Mouse (Mus musculus) myocyte (in vitro differentiated cells): ENCODE measurements around the gene Ankrd31.

Experiments used
- CEBPB ChIP-seq: IDR thresholded peaks from 2 replicates; pipeline ENCODE4 v1.6.1; 2011; ENCODE audit warnings: mild to moderate bottlenecking, moderate library complexity; ENCODE audit not compliant: poor library complexity, insufficient read depth, severe bottlenecking
- E2F4 ChIP-seq: IDR thresholded peaks from one replicate; pipeline ENCODE4 v1.6.1; 2011; ENCODE audit warnings: mild to moderate bottlenecking, control low read depth, moderate library complexity; ENCODE audit not compliant: insufficient read depth
- MAX ChIP-seq: IDR thresholded peaks from one replicate; pipeline ENCODE4 v1.6.1; 2011; ENCODE audit warnings: low read depth, mild to moderate bottlenecking, control low read depth
- POLR2A ChIP-seq: IDR thresholded peaks from one replicate; pipeline ENCODE4 v1.6.1; 2011; ENCODE audit warnings: low read depth, mild to moderate bottlenecking, control low read depth, moderate library complexity; ENCODE audit not compliant: insufficient read length
- POLR2AphosphoS2 ChIP-seq: IDR thresholded peaks from one replicate; pipeline ENCODE4 v1.6.1; 2011; ENCODE audit warnings: low read depth, control low read depth; ENCODE audit not compliant: insufficient read length
- REST ChIP-seq: IDR thresholded peaks from one replicate; pipeline ENCODE4 v1.6.1; 2011; ENCODE audit warnings: mild to moderate bottlenecking, control low read depth, moderate library complexity; ENCODE audit not compliant: insufficient read depth, insufficient read length
- SRF ChIP-seq: IDR thresholded peaks from one replicate; pipeline ENCODE4 v1.6.1; 2011; ENCODE audit warnings: low read depth; ENCODE audit not compliant: control insufficient read depth, insufficient read length
- TCF12 ChIP-seq: IDR thresholded peaks from one replicate; pipeline ENCODE4 v1.6.1; 2011; ENCODE audit warnings: mild to moderate bottlenecking, control low read depth; ENCODE audit not compliant: poor library complexity, insufficient read depth, severe bottlenecking
- USF1 ChIP-seq: IDR thresholded peaks from one replicate; pipeline ENCODE4 v1.6.1; 2011; ENCODE audit warnings: low read depth, mild to moderate bottlenecking, control low read depth, moderate library complexity

DNA sequence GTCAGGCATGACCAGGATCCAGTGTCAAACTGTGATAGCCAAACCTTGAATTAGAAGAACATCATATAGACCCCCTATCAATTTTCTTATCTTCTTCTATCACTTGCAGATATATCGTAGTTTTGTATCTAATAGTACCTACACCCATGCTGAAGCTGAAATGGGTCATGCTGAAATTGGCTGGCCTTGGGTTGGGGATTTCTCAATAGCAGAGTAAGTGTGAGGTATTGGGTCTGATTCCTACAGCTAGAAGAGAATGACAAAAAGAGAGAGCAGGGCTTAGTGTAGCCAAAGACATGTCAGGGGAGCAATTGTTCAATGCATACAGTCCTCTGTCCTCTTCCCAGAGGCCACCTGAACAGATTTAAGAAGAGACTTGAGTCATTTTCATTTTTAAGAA lies 18.0 kb upstream of the Ankrd31 start:
- TF ChIP-seq POLR2A: no peak
- no peak for TF ChIP-seq MAX
- TF ChIP-seq E2F4: no peak
- no peak for TF ChIP-seq TCF12
- no peak for TF ChIP-seq CEBPB
- TF ChIP-seq POLR2AphosphoS2: no peak
- TF ChIP-seq REST: no peak
- TF ChIP-seq SRF: no peak
- TF ChIP-seq USF1: no peak
